Mouse (Mus musculus) heart, postnatal 14 days (tissue): ENCODE measurements at regions not wholly inside any gene's neighbourhood (a gene's known extent, or its start where the extent isn't known, plus 50 kb on each side); places are given as distances from the start of the nearest gene placed in this dataset.

ENCODE experiments used
- DNase-seq, 2 experiments: peaks; one replicate each; pipeline ENCODE4 v3.0.0; 2021 to 2022
- intact Hi-C: fragments of 180-260 bp; cut with DNase I; formaldehyde crosslinking; loops from one replicate; pipeline ENCODE4 v1.15.1; 2025

DNA sequence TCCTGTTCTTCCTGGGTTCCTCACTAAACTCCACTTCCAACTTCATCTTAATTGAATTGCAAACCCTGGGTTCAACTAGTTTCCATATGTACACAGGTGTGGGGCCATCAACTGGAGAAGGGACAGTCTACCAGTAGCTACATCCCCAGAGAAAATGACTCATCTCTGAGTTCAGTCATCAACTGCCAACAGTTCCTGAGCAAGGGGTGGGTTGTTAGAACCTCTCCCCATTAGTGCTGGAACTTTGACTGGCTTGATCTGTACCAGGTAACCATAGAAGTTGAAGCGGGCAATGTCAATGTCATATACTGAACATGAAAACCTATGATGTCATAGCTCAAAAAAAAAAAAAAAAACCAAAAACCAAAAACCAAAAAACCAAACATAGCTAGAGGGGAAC, 69.8 kb downstream of the Gm21750 start:
- intact Hi-C loops: no loop called here
- DNase-seq: no peak

DNA sequence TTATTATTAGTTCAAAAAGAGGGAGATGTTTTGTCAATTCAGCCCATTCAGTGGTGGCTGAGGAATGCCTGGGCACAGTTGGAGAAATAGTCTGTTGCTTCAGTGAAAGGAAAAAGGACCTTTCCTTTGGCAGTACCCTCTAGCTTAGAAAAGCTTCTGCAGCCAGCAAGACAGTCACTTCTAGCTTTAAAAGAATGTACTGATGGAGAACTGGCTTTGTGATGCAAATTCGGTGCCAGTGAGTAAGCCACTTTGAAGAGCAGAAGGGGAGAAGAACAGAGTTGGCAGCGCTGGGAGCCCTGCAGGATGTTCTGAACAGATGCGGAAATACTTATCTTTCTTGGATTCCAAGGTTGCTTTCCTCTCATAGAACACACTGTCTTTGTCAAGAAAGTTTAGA, 71.1 kb downstream of the Gm21750 start:
- intact Hi-C loops: no loop called here

DNA sequence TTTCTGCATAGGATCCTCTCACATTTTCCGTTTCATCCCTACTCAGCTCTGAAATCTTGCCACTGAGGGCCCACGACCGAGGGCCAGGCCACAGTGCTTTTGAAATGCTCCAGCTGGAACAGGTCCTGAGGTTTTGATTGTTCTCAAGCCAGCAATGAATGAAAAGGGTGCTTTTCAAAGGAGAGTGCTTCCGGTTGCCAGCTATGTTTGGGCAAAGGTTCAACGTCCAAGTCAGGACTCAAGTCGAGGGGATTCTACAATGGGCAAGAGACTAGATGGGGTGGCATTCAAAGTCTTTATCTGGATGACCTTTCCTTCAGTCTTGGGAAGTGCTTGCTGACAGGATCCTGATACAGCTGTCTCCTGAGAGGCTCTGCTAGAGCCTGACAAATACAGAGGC, 89.8 kb downstream of the Gm21750 start:
- no peak for DNase-seq
- intact Hi-C loops: no loop called here

More for the DNA sequence above, 71.1 kb downstream of the Gm21750 start:
- peak in 1 of 2 experiments; percentile 4 for DNase-seq

DNA sequence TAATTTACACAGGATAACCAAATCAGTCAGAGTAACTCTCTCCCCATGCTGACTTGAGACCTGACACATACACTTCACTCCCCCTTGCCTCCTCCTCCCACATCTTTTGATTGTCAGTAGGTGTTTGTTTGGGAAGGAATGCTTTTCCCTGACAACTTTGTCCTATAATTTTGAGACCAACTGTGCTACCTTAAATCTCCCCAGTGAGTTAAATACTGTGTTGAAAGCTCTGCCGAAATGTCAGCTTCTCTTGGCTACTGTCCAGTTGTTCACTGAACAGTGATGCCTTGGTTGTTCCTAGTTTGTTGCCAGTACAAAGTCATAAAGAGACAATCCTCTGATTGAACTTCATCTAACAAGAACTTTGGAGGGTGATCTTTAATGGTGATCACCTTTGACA, 99.0 kb downstream of the Gm21750 start:
- no peak for DNase-seq
- intact Hi-C loops: no loop called here

DNA sequence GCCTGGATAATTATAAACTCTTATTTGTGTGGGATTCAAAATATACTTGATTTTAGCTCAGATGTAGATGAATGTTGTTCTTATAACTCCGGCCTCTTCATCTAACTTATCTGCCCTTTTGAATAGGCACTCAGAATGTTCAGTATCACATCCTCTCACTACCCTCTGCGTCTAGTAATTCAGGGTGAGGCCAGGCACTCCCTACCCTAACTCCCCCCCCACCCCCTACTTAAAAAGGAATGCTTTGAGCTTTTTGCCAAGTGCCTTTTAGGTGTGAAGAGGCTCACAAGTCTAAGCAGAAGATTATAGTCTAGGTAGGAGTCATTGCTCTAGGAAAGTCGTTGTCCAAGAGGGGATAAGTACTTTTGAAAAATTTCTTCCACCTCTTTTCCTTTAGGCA, 111.9 kb downstream of the Gm21750 start:
- intact Hi-C loops: no loop called here
- no peak for DNase-seq

DNA sequence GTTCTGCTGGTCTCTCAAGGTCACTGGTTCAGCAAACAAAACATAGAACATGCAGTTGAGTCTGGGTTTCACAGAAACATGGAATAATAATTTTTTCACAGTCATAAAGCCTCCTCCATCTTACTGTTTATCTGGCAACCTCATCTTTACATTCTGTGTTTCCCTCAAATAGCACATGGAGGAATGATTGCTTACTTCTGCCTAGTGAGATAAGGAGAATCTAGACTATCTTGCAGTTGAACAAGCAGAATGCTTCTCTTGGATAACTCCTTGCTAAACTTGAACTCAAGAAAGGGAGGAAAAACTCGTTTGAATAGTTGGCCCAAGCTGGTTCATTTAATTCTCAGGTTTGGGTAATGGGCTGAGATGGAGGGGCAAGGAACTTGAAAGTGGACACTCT, 112.8 kb downstream of the Gm21750 start:
- DNase-seq: no peak
- intact Hi-C loops: loop anchor here (2.0 kb wide), 1 partner anchor 935 kb away; no protein-coding TSS in a partner anchor

DNA sequence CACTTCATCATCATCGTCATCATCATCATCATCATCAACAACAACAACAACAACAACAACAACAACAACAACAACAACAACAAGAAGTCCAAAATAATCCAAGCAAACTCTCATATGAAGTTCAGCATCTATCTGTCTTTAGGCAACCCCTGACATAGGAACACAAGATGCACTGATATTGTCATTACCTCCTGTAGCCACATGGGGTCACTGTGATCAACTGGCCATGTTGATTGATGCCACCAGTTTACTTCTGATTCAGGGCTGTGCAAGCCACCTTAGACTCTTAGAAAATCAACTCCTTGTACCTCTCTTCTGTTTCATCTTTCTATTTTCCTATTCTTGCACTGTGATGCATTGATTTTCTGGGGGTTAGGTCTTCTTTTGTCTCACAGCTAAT, 115.0 kb downstream of the Gm21750 start:
- DNase-seq: peak; percentile 30 to 65
- intact Hi-C loops: loop anchor here (5.0 kb wide), 2 partner anchors 826 to 866 kb away; partner anchors contain the start of gene Htr2a

DNA sequence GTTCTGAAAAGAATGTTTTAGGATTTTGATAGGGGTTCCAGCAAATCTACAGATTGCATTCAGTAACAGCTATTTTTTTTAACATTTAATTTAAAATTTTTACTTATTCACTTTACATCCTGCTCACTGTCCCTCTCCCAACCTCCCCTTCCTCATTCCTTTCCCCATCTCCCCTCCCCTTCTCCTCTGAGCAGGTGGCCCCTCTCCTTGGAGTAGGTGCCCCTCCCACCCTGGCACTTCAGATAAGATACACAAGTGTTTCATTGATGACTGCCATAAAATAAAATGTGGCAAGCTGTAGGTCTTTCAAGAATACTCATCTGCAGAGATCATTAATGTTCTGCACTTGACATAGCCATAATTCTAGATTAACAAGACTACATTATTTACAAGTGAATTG, 146.1 kb downstream of the Gm21750 start:
- no peak for DNase-seq
- intact Hi-C loops: no loop called here

DNA sequence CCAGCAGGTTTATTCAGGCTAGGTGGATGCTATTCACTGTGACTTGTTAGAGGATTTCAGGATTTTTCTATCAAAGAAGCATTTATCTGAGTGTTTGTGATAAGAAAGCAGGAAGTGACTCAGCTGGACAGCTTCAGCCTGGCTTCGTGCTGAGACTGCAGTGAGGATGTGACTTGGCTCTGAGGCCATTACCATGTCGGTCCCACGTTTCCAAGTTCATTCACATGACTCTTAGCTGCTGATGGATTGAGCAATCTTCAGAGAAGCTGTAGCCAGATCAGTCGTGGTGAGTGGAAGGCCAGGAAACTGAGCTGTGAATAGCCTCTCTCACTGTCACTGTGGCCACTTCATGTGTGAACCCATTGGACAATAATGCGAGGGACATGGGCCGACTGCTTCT, 177.9 kb downstream of the Gm21750 start:
- intact Hi-C loops: no loop called here
- DNase-seq: peak in 1 of 2 experiments; percentile 5

DNA sequence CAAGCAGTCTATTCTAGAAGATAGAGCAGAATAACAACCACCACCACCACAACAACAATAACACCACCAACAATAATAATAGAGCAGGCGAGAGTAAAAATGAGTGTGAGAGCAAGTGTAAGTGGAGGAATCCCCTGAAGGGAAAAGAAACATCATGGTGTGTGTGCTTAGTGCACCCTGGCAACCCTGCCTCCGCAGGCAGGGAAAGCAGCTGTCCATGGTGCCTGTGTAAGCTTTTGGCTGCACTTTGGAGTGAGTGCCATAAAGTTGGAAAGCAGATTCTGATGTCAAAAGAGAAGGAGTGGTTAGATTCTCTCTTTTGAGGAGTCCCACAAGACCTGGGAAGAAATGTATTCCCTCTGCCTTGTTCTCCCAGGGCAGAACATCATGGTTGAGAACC, 200.8 kb downstream of the Gm21750 start:
- intact Hi-C loops: no loop called here
- DNase-seq: peak in 1 of 2 experiments; percentile 0

DNA sequence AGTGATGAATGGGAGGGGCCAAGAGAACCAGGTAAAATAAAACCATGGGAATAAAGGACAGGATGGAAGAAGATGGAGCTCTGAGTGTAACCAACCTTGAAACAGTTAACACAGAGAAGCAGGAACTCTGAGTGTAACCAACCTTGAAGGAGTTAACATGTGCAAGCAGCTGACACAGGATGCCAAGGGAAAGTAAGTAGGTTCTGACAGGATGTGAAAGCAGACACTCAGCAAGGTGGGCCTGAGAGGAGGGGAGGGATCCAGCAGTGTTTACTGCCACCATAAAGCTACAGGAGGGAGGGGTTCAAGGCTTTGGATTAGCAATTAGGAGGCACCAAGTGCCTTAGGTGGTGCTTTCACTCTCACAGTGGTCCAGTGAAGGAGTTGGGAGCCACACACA, 213.3 kb downstream of the Gm21750 start:
- intact Hi-C loops: no loop called here

DNA sequence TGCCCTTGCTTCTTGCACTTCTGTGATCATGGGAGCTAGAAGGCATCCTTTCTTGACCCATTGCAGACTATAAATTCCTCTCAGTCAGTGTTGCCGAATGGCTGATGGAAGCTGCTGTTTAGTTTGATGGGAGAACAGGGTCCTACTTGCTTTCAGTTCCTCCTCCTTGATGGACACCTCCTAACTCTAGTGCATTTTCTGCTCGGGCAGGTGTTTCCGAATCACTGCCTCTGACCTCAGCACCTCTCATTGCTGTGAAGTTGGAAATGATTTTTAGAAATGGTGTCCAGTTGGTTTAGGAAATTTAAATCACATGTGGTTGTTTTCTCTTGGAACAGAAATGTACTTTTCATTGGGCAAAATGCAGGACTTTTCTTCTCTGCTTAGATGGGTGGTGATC, 214.9 kb downstream of the Gm21750 start:
- intact Hi-C loops: no loop called here
- DNase-seq: no peak

More for the DNA sequence above, 213.3 kb downstream of the Gm21750 start:
- DNase-seq: no peak

DNA sequence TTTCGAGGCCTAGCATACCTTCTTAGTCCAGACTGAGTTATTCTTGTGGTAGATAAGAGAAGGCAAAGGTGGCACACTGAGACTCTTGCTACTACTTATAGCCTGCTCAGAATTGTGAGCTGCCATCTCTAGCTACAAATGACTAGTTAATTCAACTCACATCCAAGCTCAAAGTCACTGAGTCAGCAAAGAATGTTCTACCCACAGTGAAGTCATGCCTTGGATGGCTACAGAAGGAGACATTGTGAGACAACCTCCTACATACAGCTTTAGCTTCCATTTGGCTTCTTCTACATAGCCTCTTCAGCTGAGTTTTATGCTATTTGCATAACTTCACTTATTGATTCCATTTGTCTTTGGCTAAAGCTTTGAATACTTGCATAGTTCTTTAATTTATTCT, 217.2 kb downstream of the Gm21750 start:
- DNase-seq: no peak
- intact Hi-C loops: no loop called here

DNA sequence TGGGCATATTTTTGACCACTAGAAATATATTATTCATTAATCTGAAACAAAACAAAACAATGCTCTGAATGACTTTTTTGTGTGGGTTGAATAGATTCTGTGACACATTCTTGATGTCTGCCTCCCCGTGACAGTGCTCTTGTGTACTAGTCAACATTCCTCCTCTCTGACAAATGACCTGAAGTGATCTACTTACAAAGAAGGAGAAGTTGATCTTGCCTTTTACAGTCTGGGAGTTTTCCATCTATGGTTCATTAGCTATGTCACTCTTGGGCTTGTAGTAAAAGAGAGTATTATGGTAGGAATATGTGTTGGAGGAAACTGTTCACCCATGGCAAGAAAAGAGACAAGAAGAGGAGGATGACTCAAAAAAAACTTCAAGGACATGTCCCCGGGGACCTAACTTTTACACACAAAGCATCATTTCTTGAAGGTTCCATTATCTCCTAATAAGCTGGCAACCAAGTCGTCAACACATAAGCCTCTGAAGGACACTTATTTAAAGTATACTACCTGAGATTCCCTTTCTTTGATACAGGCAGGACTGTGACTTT, 217.9 kb downstream of the Gm21750 start:
- intact Hi-C loops: no loop called here
- DNase-seq: no peak

DNA sequence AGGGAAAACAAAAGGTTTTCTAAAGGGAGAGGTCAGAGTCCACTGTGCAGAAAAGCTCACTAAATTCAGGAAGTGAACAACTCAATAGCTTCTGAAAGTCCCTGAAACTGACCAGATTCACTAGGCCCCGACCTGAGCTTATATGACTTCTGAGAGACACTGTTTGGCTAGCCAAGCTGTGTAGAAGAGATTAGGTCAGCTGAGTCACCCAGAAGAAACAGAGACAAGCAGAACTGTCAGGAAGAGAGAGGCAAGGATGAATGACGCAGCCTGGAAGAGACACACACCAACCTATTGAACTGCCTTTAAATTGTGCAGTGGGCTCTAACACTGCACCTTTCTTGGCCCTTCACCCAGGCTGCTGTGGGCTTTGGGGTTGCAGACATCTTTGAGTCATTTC, 230.4 kb downstream of the Gm21750 start:
- no peak for DNase-seq
- intact Hi-C loops: no loop called here

DNA sequence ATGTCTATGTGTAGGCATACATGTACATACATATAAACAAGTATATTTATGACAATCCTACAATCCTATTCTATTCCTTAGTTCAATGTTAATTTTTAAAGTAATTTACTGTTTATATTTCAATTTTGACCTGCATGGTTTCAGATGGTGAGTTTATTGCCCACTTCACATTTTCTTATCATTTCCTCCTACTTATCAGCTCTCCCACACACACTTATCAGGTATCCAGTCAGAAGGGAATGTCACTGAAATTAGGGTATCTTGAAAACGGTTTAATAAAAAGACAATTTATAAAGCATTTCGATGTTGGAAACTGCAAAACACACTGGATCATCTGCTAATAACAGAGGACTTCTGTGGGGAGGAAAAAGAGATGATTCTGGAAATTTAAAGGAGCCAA, 233.8 kb downstream of the Gm21750 start:
- intact Hi-C loops: no loop called here
- no peak for DNase-seq

DNA sequence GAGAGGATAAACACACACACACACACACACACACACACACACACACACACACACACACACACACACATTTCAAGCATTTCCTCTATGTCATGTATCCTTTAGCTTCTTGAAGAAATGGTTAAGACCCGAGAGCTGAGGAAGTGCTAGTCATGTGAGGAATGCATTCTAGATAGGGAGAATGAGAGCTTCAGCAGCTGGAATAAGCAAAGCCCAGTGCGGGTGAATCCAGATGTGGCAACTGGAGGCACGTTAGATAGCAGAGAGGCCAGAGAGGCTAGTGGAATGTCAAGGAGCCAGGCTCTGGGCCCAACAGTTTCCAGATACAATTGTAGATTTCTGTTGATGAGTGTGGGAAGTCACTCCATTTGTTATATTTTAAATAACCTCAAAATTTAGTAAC, 234.2 kb downstream of the Gm21750 start:
- no peak for DNase-seq
- intact Hi-C loops: no loop called here

DNA sequence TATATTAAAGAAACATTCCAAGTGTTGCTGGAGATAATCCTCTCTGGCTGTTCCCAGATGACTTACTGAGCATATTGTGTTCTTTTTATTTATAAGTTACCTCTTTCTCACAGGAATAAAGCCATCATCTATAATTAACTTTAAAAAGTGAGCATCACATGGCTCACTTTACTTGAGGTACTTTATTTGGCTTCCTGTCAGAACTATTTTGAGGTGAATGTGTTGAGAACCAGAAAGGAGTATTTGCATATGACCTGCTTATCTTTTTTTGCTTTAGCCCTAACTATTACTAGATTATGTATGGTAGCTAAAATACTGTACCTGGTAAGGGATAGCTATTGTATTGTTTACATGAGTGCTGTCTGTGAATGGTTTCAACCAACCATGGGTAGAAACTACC, 238.1 kb downstream of the Gm21750 start:
- intact Hi-C loops: no loop called here
- DNase-seq: no peak

DNA sequence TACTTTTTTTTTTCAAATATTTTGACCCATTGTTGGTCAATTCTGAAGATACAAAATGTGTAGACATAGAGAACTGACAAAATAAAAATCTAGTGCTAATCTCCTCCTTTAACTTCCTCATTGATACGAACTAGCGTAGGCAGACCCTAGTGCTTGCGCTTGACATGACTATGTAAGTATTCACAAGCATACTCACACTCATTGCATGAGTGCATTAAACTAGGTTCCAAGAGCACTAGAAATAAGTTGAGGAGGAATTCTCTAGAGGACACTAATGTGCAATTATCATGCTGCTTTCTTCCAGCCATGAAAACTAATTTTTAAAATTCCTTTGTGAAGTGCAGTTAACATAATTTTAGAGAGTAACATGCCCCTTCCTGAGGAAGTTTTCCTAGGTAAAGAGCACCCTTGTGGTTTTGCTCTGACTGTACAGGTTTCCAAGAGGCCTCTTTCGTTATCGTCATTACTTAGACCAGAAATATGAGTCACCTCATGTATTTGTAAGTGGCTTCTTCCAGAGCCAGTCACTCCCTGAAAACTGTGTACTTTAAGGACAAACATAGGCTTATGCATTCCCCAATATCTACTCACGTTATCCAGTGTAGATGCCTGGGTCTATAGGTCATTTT, 241.2 kb downstream of the Gm21750 start:
- DNase-seq: no peak
- intact Hi-C loops: no loop called here

DNA sequence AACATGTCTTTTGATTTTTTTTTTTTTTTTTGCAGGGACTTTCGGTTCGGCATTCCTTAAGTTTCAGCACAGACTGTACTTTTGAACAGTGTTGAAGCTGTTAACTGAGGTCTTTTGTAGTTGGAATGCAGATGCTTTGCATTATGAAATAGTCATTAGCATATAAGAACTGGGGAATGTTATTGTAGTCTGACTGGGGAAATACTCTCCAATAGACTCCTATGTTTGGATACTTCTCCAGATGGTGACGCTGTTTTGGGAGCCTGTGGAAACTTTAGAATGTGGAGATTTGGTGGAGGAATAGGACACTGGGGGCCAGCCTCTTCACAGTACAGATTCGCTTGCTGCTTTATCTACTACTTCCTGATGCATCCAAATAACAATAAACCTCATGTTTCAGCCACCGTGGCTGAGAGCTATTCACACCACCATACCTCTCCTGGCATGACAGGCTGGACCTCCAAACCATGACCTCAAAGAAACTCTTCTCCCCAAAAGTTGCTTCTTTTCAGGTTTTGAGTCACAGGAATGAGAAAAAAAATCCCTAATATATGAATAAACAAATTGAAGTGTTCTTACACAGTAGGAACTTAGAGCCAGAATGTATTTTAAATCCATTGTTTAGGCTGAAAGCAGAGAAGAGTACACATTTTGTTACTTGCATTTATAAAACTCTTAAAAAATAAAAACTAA, 252.9 kb downstream of the Gm21750 start:
- intact Hi-C loops: no loop called here
- DNase-seq: no peak

DNA sequence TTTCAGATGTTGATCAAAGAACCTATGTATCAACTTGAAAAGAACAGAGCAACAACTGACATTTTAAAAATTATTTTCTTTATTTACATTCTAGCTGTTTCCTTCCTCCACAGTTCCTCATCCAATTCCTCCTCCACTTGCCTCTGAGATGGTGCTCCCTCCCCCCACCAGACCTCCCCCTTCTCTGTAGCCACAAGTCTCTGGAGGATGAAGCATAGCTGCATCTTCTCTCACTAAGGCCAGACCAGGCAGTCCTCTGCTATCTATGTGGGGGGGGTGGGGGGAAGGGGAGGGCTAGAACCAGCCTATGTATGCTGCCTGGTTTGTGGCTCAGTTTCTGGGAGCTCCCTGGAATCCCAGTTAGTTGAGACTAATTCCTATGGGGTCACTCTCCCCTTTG, 255.0 kb downstream of the Gm21750 start:
- intact Hi-C loops: no loop called here
- DNase-seq: no peak

DNA sequence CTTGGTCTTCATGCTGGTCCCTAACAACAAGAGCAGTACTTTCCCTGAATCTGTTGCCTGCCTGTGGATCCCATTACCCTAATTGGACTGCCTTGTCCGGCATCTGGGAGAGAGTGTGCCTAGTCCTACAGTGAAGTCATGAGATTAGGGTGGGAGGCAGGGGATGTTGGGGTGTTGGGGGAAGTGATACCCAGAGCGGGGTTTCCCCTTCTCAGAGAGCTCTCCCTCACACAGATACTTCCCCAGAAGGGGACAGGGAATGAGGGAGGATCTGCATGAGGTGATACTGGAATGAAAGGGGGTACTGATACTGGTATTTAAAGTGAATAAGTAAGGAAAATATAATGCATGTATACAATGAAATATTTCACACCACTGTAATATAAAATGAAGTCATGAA, 270.1 kb downstream of the Gm21750 start:
- DNase-seq: no peak
- intact Hi-C loops: no loop called here
